In genomic region chr1:134641507-134641906, GRCm38 (mm10) we compare ENCODE assay signal across 11 mouse cellular contexts. TPM values are rescaled to one million over a fixed set of nuclear protein-coding genes. Genes with fewer than 3 reads are reported as not detected.
DNase-seq lines count a peak whose midpoint lies in the region; ATAC-seq and TF ChIP-seq lines count a peak whose summit lies in the region.
"Had no signal": no experiment of that assay in that cellular context is flagged by ENCODE, and none has a peak within 500 bp of the region (broad histone marks: within the 10 kb centered on the region; RNA-seq: fewer than 3 reads in every experiment).

No protein-coding gene starts in this region.

- no peak overlapping the region for H3K4me3 ChIP-seq in forebrain, embryonic 11.5 days (ENCODE audit: low read depth, low read length)
- H3K4me3 ChIP-seq in forebrain, embryonic 13.5 days: no peak overlapping the region
- H3K4me3 ChIP-seq in lung, adult 2 months (replicated peaks; ENCODE audit: extremely low read depth, low read depth, low read length): no peak overlapping the region
- H3K4me3 ChIP-seq: erythroblast, embryonic 14.5 days; hindbrain, embryonic 15.5 days had no signal

- H3K4me2 ChIP-seq in forebrain, embryonic 11.5 days (ENCODE audit: low read depth, low read length, severe bottlenecking): no peak overlapping the region
- no peak overlapping the region for H3K4me2 ChIP-seq in forebrain, embryonic 13.5 days
- H3K4me2 ChIP-seq: hindbrain, embryonic 15.5 days had no signal

- ATAC-seq in forebrain, embryonic 11.5 days (replicated peaks; ENCODE audit: low FRiP score): no peak
- no peak for ATAC-seq in forebrain, embryonic 13.5 days
- no peak for ATAC-seq in megakaryocyte-erythroid progenitor cell, adult 5-6 weeks (replicated peaks; ENCODE audit: low FRiP score, low TSS enrichment, poor library complexity, severe bottlenecking)

- H3K9me3 ChIP-seq in forebrain, embryonic 11.5 days (ENCODE audit: control insufficient read depth, low read length): no peaks in the 10 kb centered on the region
- no peaks in the 10 kb centered on the region for H3K9me3 ChIP-seq in forebrain, embryonic 13.5 days (replicated peaks)
- H3K9me3 ChIP-seq: hindbrain, embryonic 15.5 days had no signal

- WGBS in forebrain, embryonic 11.5 days: 34% methylated on average over 3 of the region's 3 CpGs
- 23% methylated on average over 3 of the region's 3 CpGs for WGBS in forebrain, embryonic 13.5 days
- WGBS in lung, adult 2 months: 35% methylated on average over 3 of the region's 3 CpGs

- H3K36me3 ChIP-seq in forebrain, embryonic 11.5 days (ENCODE audit: control insufficient read depth, insufficient read depth, low read length): no peaks in the 10 kb centered on the region
- no peaks in the 10 kb centered on the region for H3K36me3 ChIP-seq in forebrain, embryonic 13.5 days (ENCODE audit: poor library complexity, severe bottlenecking)
- H3K36me3 ChIP-seq: hindbrain, embryonic 15.5 days had no signal

- H3K4me1 ChIP-seq in forebrain, embryonic 11.5 days (replicated peaks; ENCODE audit: control insufficient read depth, insufficient read depth, low read length): peaks cover 2% of the 10 kb centered on the region; the same call in 1 of the 2 replicates
- H3K4me1 ChIP-seq in forebrain, embryonic 13.5 days: peaks cover 8% of the 10 kb centered on the region
- peaks cover 3% of the 10 kb centered on the region; the same call in 1 of the 2 replicates for H3K4me1 ChIP-seq in lung, adult 2 months (ENCODE audit: control insufficient read depth, insufficient read depth, low read length)

- DNase-seq in forebrain, embryonic 11.5 days (ENCODE audit: low spot score): peak; percentile 53
- DNase-seq in lung, adult 2 months: no peak
- no peak for DNase-seq in lung, adult 18-20 months
- peak; percentile 71 for DNase-seq in R1 (ENCODE audit: low read depth, low spot score)
- DNase-seq in mesoderm, embryonic 11.5 days (ENCODE audit: low read depth, low spot score): peak; percentile 58
- no peak for DNase-seq in layer of hippocampus, adult 11-12 months (ENCODE audit: low spot score)

- no peak overlapping the region for H3K27ac ChIP-seq in forebrain, embryonic 11.5 days (ENCODE audit: low read depth, low read length)
- H3K27ac ChIP-seq in forebrain, embryonic 13.5 days: no peak overlapping the region
- H3K27ac ChIP-seq: hindbrain, embryonic 15.5 days; macrophage had no signal

- no peak overlapping the region for H3K9ac ChIP-seq in forebrain, embryonic 11.5 days (ENCODE audit: low read length)
- H3K9ac ChIP-seq in forebrain, embryonic 13.5 days: no peak overlapping the region
- H3K9ac ChIP-seq: hindbrain, embryonic 15.5 days had no signal

- peak; percentile 20; the same call in 1 of the 2 replicates for TF ChIP-seq CTCF in lung, adult 2 months (IDR thresholded peaks at IDR 0.05; ENCODE audit: insufficient read depth, low read length)

- peaks cover 30% of the 10 kb centered on the region for H3K27me3 ChIP-seq in forebrain, embryonic 11.5 days (ENCODE audit: control insufficient read depth, insufficient read depth, low read length)
- H3K27me3 ChIP-seq in forebrain, embryonic 13.5 days: peaks cover 48% of the 10 kb centered on the region

- TF ChIP-seq POLR2A in lung, adult 2 months (IDR thresholded peaks at IDR 0.05; ENCODE audit: borderline replicate concordance, extremely low read depth, low read depth, low read length): no peak

RNA-seq across cellular contexts. Expression of gene Syt2, which starts 5.0 kb away (rescaled TPM):
- 0.84 and 0.95 TPM in 2 replicates for polyA plus RNA-seq in forebrain, embryonic 11.5 days (2014; fragmentation: Nextera tagmentation; extraction: Ambion mirVana)
- polyA plus RNA-seq in forebrain, embryonic 13.5 days (2015; fragmentation: Nextera tagmentation; extraction: Ambion mirVana): 1.1 TPM in 2 replicates
- 0.05 and 0.14 TPM in 2 replicates for polyA plus RNA-seq in lung, adult 2 months (2012; rRNA removed)
- 0.33 TPM in 1 of 2 replicates, not detected in the other for total RNA-seq in megakaryocyte-erythroid progenitor cell, adult 5-6 weeks (2014; fragmentation: Nextera tagmentation)
- total RNA-seq in megakaryocyte-erythroid progenitor cell, adult 5-6 weeks (2017): 0.05 TPM in 1 of 2 replicates, not detected in the other
- polyA plus RNA-seq: macrophage had no signal

Comparison
In these comparisons a context has a peak if more than half of its experiments do, and no peak if none do; other contexts are left out.
1. DNase-seq: peak in forebrain, embryonic 11.5 days (single experiment), R1 (single experiment) and mesoderm, embryonic 11.5 days (single experiment); none in lung, adult 2 months (single experiment), lung, adult 18-20 months (0 of 2) and layer of hippocampus, adult 11-12 months (single experiment).